Mouse (Mus musculus) small intestine, adult 2 months (tissue): ENCODE results near the gene Aatk.

Experiments
- CTCF ChIP-seq: fragments of 200-500 bp; IDR thresholded peaks from 2 replicates; pipeline ENCODE4 v1.5.1; 2012; ENCODE audit warnings: low read depth, mild to moderate bottlenecking, control low read depth, inconsistent platforms, low read length, moderate library complexity, mixed read lengths; ENCODE audit not compliant: insufficient replicate concordance, insufficient read length; ENCODE audit errors: extremely low read depth
- POLR2A ChIP-seq: fragments of 200-500 bp; IDR thresholded peaks from 2 replicates; pipeline ENCODE4 v1.6.1; 2012; ENCODE audit warnings: low read depth, mild to moderate bottlenecking, control low read depth, inconsistent platforms, low read length, moderate library complexity

DNA sequence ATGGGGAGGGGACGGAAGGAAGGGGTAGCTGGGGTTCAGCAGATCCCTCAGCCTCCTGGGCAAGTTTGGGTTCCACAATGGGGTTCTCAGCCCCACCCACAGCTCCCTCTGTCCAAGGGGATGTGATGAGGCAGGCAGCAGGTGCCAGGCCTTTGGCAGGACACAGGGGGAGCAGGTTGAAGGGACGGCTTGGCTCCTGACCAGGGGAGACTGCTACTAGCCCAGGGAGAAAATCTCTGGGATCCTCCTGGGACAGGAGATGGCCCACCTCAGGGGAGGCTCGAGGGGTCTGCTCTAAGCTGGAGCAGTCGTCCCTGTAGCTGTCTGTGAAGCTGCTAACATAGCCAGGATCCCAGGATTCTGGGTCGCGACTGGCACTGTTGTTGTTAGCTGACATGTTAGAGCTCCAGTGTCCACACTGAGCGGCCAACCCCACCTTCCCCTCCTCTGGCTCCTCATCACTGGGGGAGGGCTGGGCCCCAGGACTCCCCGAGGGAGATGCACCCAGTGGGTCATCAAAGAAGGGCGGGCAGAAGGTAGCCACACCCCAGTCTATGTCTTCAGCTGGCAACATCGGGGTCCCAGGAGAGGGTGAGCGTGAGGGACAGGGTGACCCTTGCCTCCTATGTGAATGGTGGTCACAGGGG, 35.7 kb downstream of the Aatk start:
- TF ChIP-seq CTCF (no peak), POLR2A (no peak)
